Mouse (Mus musculus) CH12.LX (cell line): Measurements from ENCODE around the gene Vsig10l. TPM values are rescaled to one million over a fixed set of nuclear protein-coding genes. Genes with fewer than 3 reads are reported as not detected.

Experiments used
- DNase-seq: peaks from one replicate; pipeline ENCODE4 v3.0.0-alpha.2; 2013; ENCODE audit errors: extremely low read depth
- H3K27ac ChIP-seq: 2 replicates; pipeline ENCODE4 v1.5.1; 2012; ENCODE audit warnings: low read depth, mild to moderate bottlenecking, control low read depth, moderate library complexity; ENCODE audit not compliant: insufficient read depth
- H3K27me3 ChIP-seq: replicated peaks from 2 replicates; pipeline ENCODE3; 2012; ENCODE audit warnings: inconsistent platforms
- H3K36me3 ChIP-seq, 2 experiments: replicated peaks in 1 of 2; 2 replicates each; pipeline versions ENCODE3 to v1.6.1; 2012; ENCODE audit warnings: inconsistent platforms in 1 of 2, low read length in 1 of 2, mild to moderate bottlenecking in 1 of 2, mixed read lengths in 1 of 2, moderate library complexity in 1 of 2; ENCODE audit not compliant: control insufficient read depth in 1 of 2, insufficient read depth in 1 of 2
- H3K4me1 ChIP-seq, 2 experiments: 2 replicates each; pipeline ENCODE4 v1.6.1; 2012; ENCODE audit warnings: inconsistent platforms in 1 of 2, moderate library complexity in 1 of 2; ENCODE audit not compliant: insufficient read depth in 2 of 2, control insufficient read depth in 1 of 2
- H3K4me2 ChIP-seq: 2 replicates; pipeline ENCODE4 v1.6.1; 2012; ENCODE audit warnings: low read depth, mild to moderate bottlenecking, control low read depth; ENCODE audit not compliant: poor library complexity, insufficient read depth, severe bottlenecking
- H3K4me3 ChIP-seq, 3 experiments: fragments of 150-350 bp in 1 of 3; sonication (generic) in 1 of 3; replicated peaks in 1 of 3; 2 replicates each; pipeline versions ENCODE3 to v1.5.1; 2011 to 2012; ENCODE audit warnings: low read depth in 2 of 3, low read length in 2 of 3, mild to moderate bottlenecking in 2 of 3, moderate library complexity in 2 of 3, control low read depth in 1 of 3, improper control_type of control experiment in 1 of 3, inconsistent platforms in 1 of 3, mixed read lengths in 1 of 3; ENCODE audit not compliant: poor library complexity in 1 of 3
- H3K79me2 ChIP-seq: replicated peaks from 2 replicates; pipeline ENCODE4 v1.6.1; 2012; ENCODE audit warnings: mild to moderate bottlenecking, moderate library complexity; ENCODE audit not compliant: control insufficient read depth, poor library complexity, insufficient read depth, severe bottlenecking; ENCODE audit errors: extremely low read depth
- H3K9ac ChIP-seq: 2 replicates; pipeline ENCODE4 v1.6.1; 2012; ENCODE audit warnings: low read depth, mild to moderate bottlenecking, control low read depth, moderate library complexity; ENCODE audit not compliant: insufficient read depth
- H3K9me3 ChIP-seq: replicated peaks from 2 replicates; pipeline ENCODE3; 2012; ENCODE audit warnings: low read length, inconsistent platforms, mixed read lengths
- BHLHE40 ChIP-seq: IDR thresholded peaks from 2 replicates; pipeline ENCODE4 v1.6.1; 2011; ENCODE audit warnings: mild to moderate bottlenecking, low read depth, low read length, improper control_type of control experiment
- CHD2 ChIP-seq: IDR thresholded peaks from 2 replicates; pipeline ENCODE4 v1.6.1; 2011; ENCODE audit warnings: low read length, improper control_type of control experiment
- CTCF ChIP-seq, 2 experiments: IDR thresholded peaks in 1 of 2; conservative IDR thresholded peaks in 1 of 2; 2 replicates each; pipeline ENCODE4 v1.5.1; 2011 to 2012; ENCODE audit warnings: low read depth in 2 of 2, low read length in 2 of 2, improper control_type of control experiment in 1 of 2, inconsistent platforms in 1 of 2, mild to moderate bottlenecking in 1 of 2, moderate library complexity in 1 of 2
- E2F4 ChIP-seq: IDR thresholded peaks from 2 replicates; pipeline ENCODE4 v1.6.1; 2011; ENCODE audit warnings: low read depth, low read length, improper control_type of control experiment; ENCODE audit not compliant: insufficient replicate concordance
- EP300 ChIP-seq: IDR thresholded peaks from 2 replicates; pipeline ENCODE4 v1.6.1; 2011; ENCODE audit warnings: low read length, improper control_type of control experiment
- ETS1 ChIP-seq: conservative IDR thresholded peaks from 2 replicates; pipeline ENCODE4 v1.6.1; 2012; ENCODE audit warnings: low read depth, mild to moderate bottlenecking, inconsistent platforms, low read length, improper control_type of control experiment, moderate library complexity
- KAT2A ChIP-seq: IDR thresholded peaks from 2 replicates; pipeline ENCODE4 v1.6.1; 2012; ENCODE audit warnings: low read length, improper control_type of control experiment, inconsistent platforms; ENCODE audit not compliant: insufficient replicate concordance
- MAFK ChIP-seq: IDR thresholded peaks from 2 replicates; pipeline ENCODE4 v1.6.1; 2011; ENCODE audit warnings: low read length, improper control_type of control experiment; ENCODE audit not compliant: insufficient replicate concordance
- MAX ChIP-seq: IDR thresholded peaks from 2 replicates; pipeline ENCODE4 v1.6.1; 2011; ENCODE audit warnings: low read length, improper control_type of control experiment
- MAZ ChIP-seq: IDR thresholded peaks from 2 replicates; pipeline ENCODE4 v1.6.1; 2012; ENCODE audit warnings: low read depth, mild to moderate bottlenecking, inconsistent platforms, low read length, improper control_type of control experiment, moderate library complexity
- NELFE ChIP-seq: IDR thresholded peaks from 2 replicates; pipeline ENCODE4 v1.6.1; 2011; ENCODE audit warnings: low read depth, low read length, improper control_type of control experiment
- NRF1 ChIP-seq: IDR thresholded peaks from 2 replicates; pipeline ENCODE4 v1.6.1; 2014; ENCODE audit warnings: low read depth, mild to moderate bottlenecking, inconsistent platforms, low read length, improper control_type of control experiment, moderate library complexity
- RAD21 ChIP-seq: IDR thresholded peaks from 2 replicates; pipeline ENCODE4 v1.6.1; 2011; ENCODE audit warnings: low read depth, mild to moderate bottlenecking, low read length, improper control_type of control experiment, moderate library complexity
- RCOR1 ChIP-seq: conservative IDR thresholded peaks from 2 replicates; pipeline ENCODE4 v1.6.1; 2012; ENCODE audit warnings: low read depth, mild to moderate bottlenecking, inconsistent platforms, low read length, improper control_type of control experiment
- TBP ChIP-seq: conservative IDR thresholded peaks from 2 replicates; pipeline ENCODE4 v1.6.1; 2011; ENCODE audit warnings: low read depth, low read length, improper control_type of control experiment
- TCF12 ChIP-seq: IDR thresholded peaks from 2 replicates; pipeline ENCODE4 v1.6.1; 2014; ENCODE audit warnings: low read depth, mild to moderate bottlenecking, inconsistent platforms, low read length, improper control_type of control experiment
- UBTF ChIP-seq: IDR thresholded peaks from 2 replicates; pipeline ENCODE4 v1.6.1; 2012; ENCODE audit warnings: low read depth, mild to moderate bottlenecking, inconsistent platforms, low read length, improper control_type of control experiment, moderate library complexity
- USF1 ChIP-seq: IDR thresholded peaks from 2 replicates; pipeline ENCODE4 v1.6.1; 2014; ENCODE audit warnings: low read depth, mild to moderate bottlenecking, inconsistent platforms, low read length, improper control_type of control experiment
- USF2 ChIP-seq: conservative IDR thresholded peaks from 2 replicates; pipeline ENCODE4 v1.6.1; 2011; ENCODE audit warnings: low read depth, low read length, improper control_type of control experiment
- ZC3H11A ChIP-seq: IDR thresholded peaks from 2 replicates; pipeline ENCODE4 v1.6.1; 2012; ENCODE audit warnings: low read depth, mild to moderate bottlenecking, inconsistent platforms, low read length, improper control_type of control experiment
- ZKSCAN1 ChIP-seq: IDR thresholded peaks from 2 replicates; pipeline ENCODE4 v1.6.1; 2012; ENCODE audit warnings: low read depth, inconsistent platforms, low read length, improper control_type of control experiment, borderline replicate concordance
- dilution Hi-C: fragments of 300-500 bp; cut with MboI; formaldehyde crosslinking; loops from 2 replicates; pipeline ENCODE4 v1.14.3; 2020; ENCODE audit warnings: low sequenced_read_pairs; ENCODE audit not compliant: extremely low pct_unique_long_range_greater_than_20kb, extremely low pct_ligation_motif_present
- in situ Hi-C: fragments of 300-500 bp; cut with MboI; formaldehyde crosslinking; loops from 3 replicates; pipeline ENCODE4 v1.14.3; 2019; ENCODE audit warnings: low sequenced_read_pairs, low pct_ligation_motif_present, low pct_unique_long_range_greater_than_20kb, mixed read lengths
- polyA plus RNA-seq: library from polyadenylated mRNA; unstranded; fragments of >175 nt; gene quantifications from 2 replicates; pipeline ENCODE4 v1.2.1, GENCODE M21; 2012; ENCODE audit warnings: low read depth; ENCODE audit not compliant: insufficient read length
- total RNA-seq, 2 experiments: library from RNA; depleted of rRNA; stranded (reverse); fragments of 300-350 nt in 1 of 2; fragments of >200 nt in 1 of 2; gene quantifications; 2 replicates each; pipeline ENCODE4 v1.2.3; 2012 to 2014

Vsig10l gene
- total and polyA plus RNA-seq, 3 experiments: 0.12 to 0.99 (median 0.17) TPM

DNA sequence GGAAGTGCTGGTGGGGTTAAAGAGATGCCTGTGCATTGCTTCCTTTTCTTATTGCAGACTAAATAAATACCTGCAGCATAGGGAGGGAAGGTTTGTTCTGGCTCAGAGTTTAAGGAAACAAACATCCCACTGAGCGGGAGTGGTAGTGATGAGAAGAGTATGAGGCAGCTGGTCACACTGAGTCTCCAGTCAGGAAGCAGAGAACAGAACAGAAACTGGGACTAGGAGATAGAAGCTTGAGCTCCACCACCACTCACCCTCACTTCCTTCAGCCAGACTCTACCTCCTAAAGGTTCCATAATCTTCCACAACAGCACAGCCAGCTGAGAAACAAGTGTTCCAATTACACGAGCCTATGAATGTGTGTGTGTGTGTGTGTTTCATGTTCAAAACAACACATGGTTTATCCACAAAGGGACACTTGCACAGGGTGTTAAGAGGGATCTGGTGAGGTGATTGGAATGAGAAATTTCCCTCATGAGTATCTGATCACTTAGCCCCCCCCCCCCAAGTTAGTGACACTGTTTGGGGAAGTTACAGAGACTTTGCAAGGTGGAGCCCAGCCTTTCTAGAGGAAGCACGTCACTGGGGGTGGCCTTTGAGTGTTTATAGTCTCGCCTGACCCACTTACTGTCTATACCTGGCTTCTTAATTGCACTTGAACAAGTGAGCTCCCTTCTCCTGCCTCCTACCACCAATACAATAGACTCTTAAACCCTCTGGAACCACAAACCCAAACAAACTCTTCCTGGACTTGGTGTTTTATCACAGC is 48.9 kb downstream of the Vsig10l start:
- Histone ChIP-seq H3K4me2 (no peak overlapping the region), H3K27ac (no peak overlapping the region), H3K36me3 (no peaks in the 10 kb centered on the region), H3K79me2 (no peaks in the 10 kb centered on the region), H3K4me1 (peaks cover 2 to 12% of the 10 kb centered on the region in 2 experiments; a peak in 2 of 4 replicates), H3K27me3 (peaks cover 8% of the 10 kb centered on the region), H3K9ac (no peak overlapping the region), H3K9me3 (no peaks in the 10 kb centered on the region), H3K4me3 (no peak overlapping the region)
- dilution Hi-C loops (no loop called here), in situ Hi-C loops (no loop called here)
- no peak for DNase-seq
- TF ChIP-seq EP300 (no peak), CHD2 (no peak), BHLHE40 (no peak), MAZ (no peak), KAT2A (no peak), ZKSCAN1 (no peak), NRF1 (no peak), RAD21 (no peak), MAFK (no peak), MAX (no peak), TBP (no peak), TCF12 (no peak), USF1 (no peak), ZC3H11A (no peak), E2F4 (no peak), NELFE (no peak), USF2 (no peak)

DNA sequence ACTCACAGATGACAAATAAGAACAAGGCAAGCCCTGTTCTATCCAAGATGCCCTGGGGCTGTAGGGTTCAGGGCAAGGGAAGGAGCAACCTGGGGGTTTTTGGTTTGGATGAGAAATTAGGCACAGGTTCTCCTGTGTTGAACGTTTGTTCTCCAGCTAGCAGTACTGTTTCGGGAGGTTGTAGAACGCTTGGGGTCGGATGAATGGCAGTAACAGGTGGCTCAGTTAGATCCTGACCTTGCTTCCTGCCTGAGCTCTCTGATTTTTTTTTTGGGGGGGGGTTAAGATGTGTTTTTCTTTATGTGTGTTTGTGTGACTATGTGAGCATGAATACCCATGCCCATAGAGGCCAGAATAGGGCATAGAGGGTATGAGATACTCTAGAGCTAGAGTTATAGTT is 49.6 kb downstream of the Vsig10l start:
- H3K4me2 ChIP-seq: no peak overlapping the region
- no peaks in the 10 kb centered on the region for H3K79me2 ChIP-seq
- no peak overlapping the region for H3K27ac ChIP-seq
- in situ Hi-C loops (no loop called here), dilution Hi-C loops (no loop called here)
- H3K27me3 ChIP-seq: peaks cover 8% of the 10 kb centered on the region
- peaks cover 2 to 12% of the 10 kb centered on the region in 2 experiments; a peak in 2 of 4 replicates for H3K4me1 ChIP-seq
- no peaks in the 10 kb centered on the region for H3K36me3 ChIP-seq
- no peaks in the 10 kb centered on the region for H3K9me3 ChIP-seq
- H3K9ac ChIP-seq: no peak overlapping the region
- H3K4me3 ChIP-seq: no peak overlapping the region
- DNase-seq: no peak
- TF ChIP-seq CTCF (conservative IDR thresholded peaks at IDR 0.05 in 1 of 2, IDR thresholded peaks at IDR 0.05 in 1 of 2; ENCODE audit: low read depth in 2 of 2, low read length in 2 of 2) (no peak), RCOR1 (no peak), UBTF (no peak), ETS1 (no peak), MAZ (no peak)
